Mouse (Mus musculus): ENCODE measurements around the gene Emc9.

GRCm38 (mm10) chr14:55560202-55561073 is 24.7 kb downstream of the Emc9 start, which contains the start of gene A730061H03Rik:
- TF ChIP-seq CTCF (IDR thresholded peaks at IDR 0.05; ENCODE audit: low read depth), result no peak
- peak; percentile 65 for TF ChIP-seq EP300 (IDR thresholded peaks at IDR 0.05; ENCODE audit: low read depth)
